Mouse (Mus musculus) thymus, postnatal 14 days (tissue): ENCODE measurements around the gene Armc8.
A peak's percentile ranks its signal among the peaks of the same experiment; 100 is the strongest.
"Not testable (repeated sequence)": the region's sequence is repeated elsewhere in the genome, so short reads cannot be mapped to it uniquely, and the experiment has no call there.

ENCODE experiments used
- DNase-seq: peaks from one replicate; pipeline ENCODE4 v3.0.0; 2021

The Armc8 gene

GRCm38 (mm10) chr9:99568347-99569070, at the start of gene Armc8:
TSS of gene Armc8 (minus strand) at chr9:99568899.
- DNase-seq = peak; percentile 95

GRCm38 (mm10) chr9:99612202-99612601, 43.5 kb upstream of the Armc8 start, which contains the start of gene A4gnt:
TSS of gene A4gnt (plus strand) at chr9:99612502.
- DNase-seq = no peak

- DNase-seq = no peak
These were observed 34.9 kb upstream of the Armc8 start for GRCm38 (mm10) chr9:99603566-99603965.

GRCm38 (mm10) chr9:99599127-99599526, 30.4 kb upstream of the Armc8 start:
- DNase-seq = not testable (repeated sequence)

GRCm38 (mm10) chr9:99591144-99591543, 22.4 kb upstream of the Armc8 start:
- no peak for DNase-seq

GRCm38 (mm10) chr9:99587505-99588202, 19.0 kb upstream of the Armc8 start:
- DNase-seq = peak; percentile 51

GRCm38 (mm10) chr9:99580655-99581054, 12.0 kb upstream of the Armc8 start:
- peak; percentile 40 for DNase-seq

- peak; percentile 93 for DNase-seq
These were observed 7.2 kb upstream of the Armc8 start, which contains the start of gene Dbr1 for GRCm38 (mm10) chr9:99575677-99576480. TSS of gene Dbr1 (plus strand) at chr9:99575799.

GRCm38 (mm10) chr9:99569071-99569397, 335 bp upstream of the Armc8 start:
- DNase-seq = no peak

GRCm38 (mm10) chr9:99568023-99568346, 714 bp downstream of the Armc8 start:
- no peak for DNase-seq

GRCm38 (mm10) chr9:99563714-99564113, 5.0 kb downstream of the Armc8 start:
- DNase-seq = peak; percentile 68

GRCm38 (mm10) chr9:99560389-99560788, 8.3 kb downstream of the Armc8 start:
- DNase-seq = no peak

- DNase-seq = no peak
These were observed 9.2 kb downstream of the Armc8 start for GRCm38 (mm10) chr9:99559557-99559904.

GRCm38 (mm10) chr9:99558824-99559556, 9.7 kb downstream of the Armc8 start:
- no peak for DNase-seq

GRCm38 (mm10) chr9:99557580-99558300, 11.0 kb downstream of the Armc8 start:
- no peak for DNase-seq

- DNase-seq = no peak
These were observed 13.4 kb downstream of the Armc8 start for GRCm38 (mm10) chr9:99555253-99555652.

GRCm38 (mm10) chr9:99554052-99554451, 14.6 kb downstream of the Armc8 start:
- no peak for DNase-seq

- DNase-seq = no peak
These were observed 15.7 kb downstream of the Armc8 start for GRCm38 (mm10) chr9:99553049-99553448.

- no peak for DNase-seq
These were observed 16.6 kb downstream of the Armc8 start for GRCm38 (mm10) chr9:99552068-99552467.

- DNase-seq = no peak
These were observed 22.4 kb downstream of the Armc8 start for GRCm38 (mm10) chr9:99546259-99546658.

GRCm38 (mm10) chr9:99531865-99532264, 36.8 kb downstream of the Armc8 start:
- no peak for DNase-seq

- no peak for DNase-seq
These were observed 62.8 kb downstream of the Armc8 start for GRCm38 (mm10) chr9:99505875-99506274.
